Mouse (Mus musculus) mammary gland, adult 2 months (tissue): ENCODE results near the gene Zswim7. TPM values are rescaled to one million over a fixed set of nuclear protein-coding genes. Genes with fewer than 3 reads are reported as not detected.

Experiments
- polyA plus RNA-seq: library from polyadenylated mRNA; depleted of rRNA; stranded (reverse); fragments of >200 nt; gene quantifications from 2 replicates; pipeline ENCODE4 v1.2.3, GENCODE M21; 2012; ENCODE audit warnings: low replicate concordance; rRNA removed

Gene Zswim7
- polyA plus RNA-seq = 9.4 and 28.1 TPM in 2 replicates

GRCm38 (mm10) chr11:62280675-62281600 is at the start of gene Zswim7, which contains the start of gene Ttc19:
Gene Zswim7, minus strand, starts transcription at chr11:62281375.
Gene Ttc19, plus strand, starts transcription at chr11:62281473.

GRCm38 (mm10) chr11:62248401-62249244 is 32.6 kb downstream of the Zswim7 start, which contains the start of gene Adora2b:
Gene Adora2b, plus strand, starts transcription at chr11:62248984.

Other genes starting within 250 kb of the Zswim7 start
- 6.9 and 7.3 TPM in 2 replicates for gene Adora2b, start 32.4 kb downstream of the Zswim7 start, polyA plus RNA-seq
- 6.2 and 9.8 TPM in 2 replicates for gene Ttc19, start 98 bp upstream of the Zswim7 start, polyA plus RNA-seq
- gene Pigl, start 177.1 kb upstream of the Zswim7 start, polyA plus RNA-seq = 6.9 and 9.8 TPM in 2 replicates
- 88.6 and 130 TPM in 2 replicates for gene Ncor1, start 177.2 kb upstream of the Zswim7 start, polyA plus RNA-seq